Mouse (Mus musculus) splenic B cell, adult 2 months (primary cell): Measurements from ENCODE around the gene Slc39a5.

Source experiments
- DNase-seq: peaks from one replicate; pipeline ENCODE4 v3.0.0-alpha.2; 2011; ENCODE audit warnings: low read depth, low spot score
- H3K27me3 ChIP-seq: 2 replicates; pipeline ENCODE4 v1.6.1; 2012; ENCODE audit warnings: mild to moderate bottlenecking, low read length, moderate library complexity, mixed read lengths; ENCODE audit not compliant: control insufficient read depth, poor library complexity, insufficient read depth, severe bottlenecking
- H3K36me3 ChIP-seq: 2 replicates; pipeline ENCODE4 v1.6.1; 2012; ENCODE audit warnings: mild to moderate bottlenecking, low read length, moderate library complexity, mixed read lengths; ENCODE audit not compliant: control insufficient read depth, poor library complexity, insufficient read depth, severe bottlenecking

Slc39a5 gene

DNA sequence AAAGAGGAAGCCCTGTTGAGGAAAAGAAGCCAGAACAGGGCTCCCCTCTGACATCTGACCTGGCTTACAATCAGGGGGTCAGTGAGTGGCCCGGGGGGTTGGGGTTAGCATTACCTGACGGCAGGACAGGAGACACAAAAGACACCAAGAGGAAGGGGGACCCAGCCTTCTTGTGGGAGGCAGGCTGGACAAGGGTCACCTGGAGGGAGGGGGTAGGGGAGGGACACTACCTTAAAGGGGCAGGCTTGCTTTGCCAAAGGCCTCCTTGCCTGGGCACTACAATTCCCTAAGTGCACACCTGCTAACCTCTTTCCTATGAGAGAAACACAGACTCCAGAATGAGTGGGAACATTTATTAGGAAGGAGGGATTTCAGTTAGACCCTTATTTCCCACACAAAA lies at the start of gene Slc39a5:
Gene Slc39a5 (minus strand): TSS at position 174 of the 400 bp plus-strand sequence.
- H3K36me3 ChIP-seq, result peaks cover 3% of the 10 kb centered on the region
- DNase-seq, result no peak
- no peaks in the 10 kb centered on the region for H3K27me3 ChIP-seq

- H3K27me3 ChIP-seq, result no peaks in the 10 kb centered on the region
- H3K36me3 ChIP-seq, result no peaks in the 10 kb centered on the region; the same call in 1 of the 2 replicates
- DNase-seq, result no peak
Observed at GRCm38 (mm10) chr10:128445407-128445806, 44.4 kb upstream of the Slc39a5 start.

DNA sequence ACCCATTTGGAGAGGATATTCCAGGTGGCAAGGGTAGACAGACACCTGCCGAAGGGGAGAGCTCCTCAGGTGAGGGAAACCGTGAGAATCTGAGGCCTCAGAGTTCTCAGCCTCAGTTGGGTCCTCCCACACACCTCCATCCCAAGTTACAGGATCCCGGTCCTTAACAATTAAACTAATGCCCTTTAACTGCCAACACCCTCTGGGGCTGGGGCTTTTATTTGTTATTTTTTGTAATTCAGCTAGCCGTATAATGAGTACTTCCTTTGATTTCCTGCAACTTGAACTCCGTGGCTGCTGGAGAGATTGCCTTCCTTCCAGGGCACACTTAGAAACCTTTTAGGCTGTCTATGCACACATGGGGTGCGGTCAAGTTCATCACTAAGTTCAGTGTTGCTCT lies 43.3 kb upstream of the Slc39a5 start:
- no peaks in the 10 kb centered on the region for H3K27me3 ChIP-seq
- DNase-seq, result no peak
- no peaks in the 10 kb centered on the region; the same call in none of the 2 replicates for H3K36me3 ChIP-seq

- Histone ChIP-seq H3K36me3 (peaks cover 6% of the 10 kb centered on the region), H3K27me3 (no peaks in the 10 kb centered on the region)
- DNase-seq, result no peak
Observed at GRCm38 (mm10) chr10:128442718-128443117, 41.7 kb upstream of the Slc39a5 start.

DNA sequence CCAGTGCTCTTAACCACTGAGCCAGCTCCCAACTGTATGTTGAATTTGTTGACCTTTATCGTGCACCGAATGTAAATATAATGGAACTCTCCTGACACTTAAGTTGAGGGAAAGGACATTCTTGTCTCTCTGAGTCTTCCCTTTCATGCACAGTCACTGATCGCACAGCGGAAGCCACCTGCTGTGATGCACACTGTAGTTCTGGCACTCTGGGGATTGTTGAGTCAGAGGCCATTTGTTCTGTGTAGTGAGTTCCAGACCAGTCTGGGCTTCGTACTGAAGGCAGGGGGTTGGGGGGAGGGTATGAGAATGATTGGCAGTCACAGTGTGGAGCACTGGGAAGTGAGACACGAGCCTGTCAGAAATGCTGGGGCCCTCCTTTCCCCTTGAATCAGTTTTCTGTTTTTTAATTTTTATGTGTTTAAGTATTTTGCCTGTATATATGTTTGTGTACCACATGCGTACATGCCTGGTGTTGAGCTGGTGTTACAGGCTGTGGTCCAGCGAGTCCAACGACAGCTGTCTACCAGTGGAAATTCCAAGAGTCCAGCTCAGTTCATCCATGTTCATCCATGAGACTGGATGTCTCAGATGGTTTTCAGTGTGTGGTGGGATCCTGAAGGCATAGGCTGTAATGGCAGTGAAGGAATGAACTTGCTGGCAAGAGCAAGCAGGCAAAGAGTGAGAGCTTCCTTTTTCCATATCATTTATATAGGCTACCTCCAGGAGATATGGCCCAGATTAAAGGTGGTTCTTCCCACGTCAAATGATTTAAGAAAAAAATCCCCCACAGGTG lies 40.5 kb upstream of the Slc39a5 start:
- Histone ChIP-seq H3K27me3 (no peaks in the 10 kb centered on the region), H3K36me3 (peaks cover 11% of the 10 kb centered on the region)
- DNase-seq, result no peak

- no peaks in the 10 kb centered on the region for H3K27me3 ChIP-seq
- DNase-seq, result peak; percentile 69
- H3K36me3 ChIP-seq, result peaks cover 12% of the 10 kb centered on the region
Observed at GRCm38 (mm10) chr10:128440407-128440806, 39.4 kb upstream of the Slc39a5 start.

DNA sequence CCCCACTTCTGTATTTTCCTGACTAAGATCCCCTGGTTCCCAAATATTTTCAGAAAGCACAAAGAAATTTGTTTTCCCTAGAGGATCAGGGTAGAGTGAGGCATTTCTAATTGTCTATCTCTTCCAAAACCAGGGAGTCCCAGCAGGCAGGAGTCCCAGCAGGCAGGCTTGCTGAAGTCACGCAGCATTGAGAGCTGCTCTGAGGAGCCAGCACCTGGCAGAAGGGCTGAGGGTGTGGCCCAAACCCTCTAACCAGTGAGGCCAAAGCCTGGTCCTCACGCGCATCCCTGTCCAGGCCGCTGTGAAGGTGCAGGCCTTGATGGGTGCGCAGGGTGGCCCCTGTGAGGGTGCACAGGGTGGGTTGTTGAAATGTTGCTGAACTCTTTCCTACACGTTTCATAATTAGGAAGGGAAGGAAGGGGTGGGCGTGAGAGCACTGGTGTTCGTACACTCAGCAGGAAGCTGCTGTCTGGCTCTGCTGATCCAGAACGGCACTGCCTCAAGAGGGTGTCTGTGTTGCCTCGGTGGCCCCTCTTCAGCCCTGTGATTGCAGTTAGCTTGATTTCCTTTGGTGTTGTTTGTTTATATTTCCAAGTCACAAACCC lies 37.7 kb upstream of the Slc39a5 start:
- DNase-seq, result peak; percentile 92
- Histone ChIP-seq H3K36me3 (peaks cover 12% of the 10 kb centered on the region), H3K27me3 (no peaks in the 10 kb centered on the region)

DNA sequence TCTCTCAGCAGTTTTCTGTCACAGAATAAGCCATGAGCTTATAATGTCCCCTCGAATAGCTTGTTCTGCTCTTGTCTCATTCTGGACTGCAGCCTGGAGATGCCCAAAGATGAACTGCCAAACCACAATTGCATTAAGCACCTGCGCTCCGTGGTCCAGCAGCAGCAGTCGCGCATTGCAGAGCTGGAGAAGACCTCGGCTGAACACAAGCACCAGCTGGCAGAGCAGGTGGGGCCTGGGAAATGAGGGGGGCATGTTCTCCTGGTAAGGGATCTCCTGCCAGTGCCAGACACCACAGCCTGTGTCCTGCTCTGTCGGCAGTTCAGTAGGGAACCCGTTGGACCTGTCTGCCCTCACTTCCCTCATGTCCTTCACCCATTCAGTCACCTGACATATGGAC lies 35.3 kb upstream of the Slc39a5 start:
- no peaks in the 10 kb centered on the region for H3K27me3 ChIP-seq
- peaks cover 14% of the 10 kb centered on the region for H3K36me3 ChIP-seq
- no peak for DNase-seq

DNA sequence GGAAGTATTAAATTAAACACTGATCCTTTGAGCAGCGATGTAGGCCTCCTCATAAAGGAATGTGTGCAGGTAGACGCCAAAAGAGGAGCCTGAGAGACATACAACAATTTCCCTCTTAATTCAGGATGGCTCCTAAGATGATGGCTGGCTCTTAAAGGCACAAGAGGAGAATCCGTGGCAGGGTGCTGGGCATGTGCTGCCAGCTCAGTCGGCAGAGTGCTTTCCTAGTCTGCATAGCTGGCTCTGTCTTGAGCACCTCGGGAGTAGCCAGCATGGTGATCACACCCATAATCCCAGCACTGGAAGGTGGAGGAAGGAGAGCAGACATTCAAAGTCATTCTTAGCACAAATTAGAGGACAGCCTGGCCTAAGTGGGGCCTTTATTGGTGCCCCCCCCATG lies 34.8 kb upstream of the Slc39a5 start:
- Histone ChIP-seq H3K27me3 (no peaks in the 10 kb centered on the region), H3K36me3 (peaks cover 14% of the 10 kb centered on the region)
- DNase-seq, result no peak

GRCm38 (mm10) chr10:128435186-128435823 lies 34.3 kb upstream of the Slc39a5 start:
- DNase-seq, result peak; percentile 87
- peaks cover 15% of the 10 kb centered on the region for H3K36me3 ChIP-seq
- H3K27me3 ChIP-seq, result no peaks in the 10 kb centered on the region

DNA sequence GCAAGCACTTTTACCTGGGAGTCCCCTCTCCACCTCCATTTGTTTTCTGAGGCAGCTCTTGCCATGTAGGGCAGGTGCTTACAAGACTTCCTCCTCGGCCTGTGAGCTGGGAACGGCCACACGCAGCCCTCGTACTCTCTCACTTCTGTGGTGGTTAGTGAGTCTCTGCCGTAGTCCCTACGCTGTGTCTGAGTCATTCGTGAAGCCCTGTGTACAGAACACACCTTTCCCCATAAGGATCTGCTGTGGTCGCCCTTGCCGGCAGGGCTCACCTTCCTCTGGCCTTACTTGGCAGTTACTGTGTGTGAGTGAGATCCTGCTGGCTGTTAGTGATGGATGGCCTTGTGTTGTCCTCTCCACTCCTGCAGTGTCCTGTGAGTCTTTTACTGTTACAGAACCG lies 33.7 kb upstream of the Slc39a5 start:
- no peaks in the 10 kb centered on the region for H3K27me3 ChIP-seq
- peaks cover 18% of the 10 kb centered on the region for H3K36me3 ChIP-seq
- peak; percentile 73 for DNase-seq

GRCm38 (mm10) chr10:128433417-128433816 lies 32.4 kb upstream of the Slc39a5 start:
- DNase-seq, result peak; percentile 43
- H3K27me3 ChIP-seq, result no peaks in the 10 kb centered on the region
- peaks cover 22% of the 10 kb centered on the region for H3K36me3 ChIP-seq

DNA sequence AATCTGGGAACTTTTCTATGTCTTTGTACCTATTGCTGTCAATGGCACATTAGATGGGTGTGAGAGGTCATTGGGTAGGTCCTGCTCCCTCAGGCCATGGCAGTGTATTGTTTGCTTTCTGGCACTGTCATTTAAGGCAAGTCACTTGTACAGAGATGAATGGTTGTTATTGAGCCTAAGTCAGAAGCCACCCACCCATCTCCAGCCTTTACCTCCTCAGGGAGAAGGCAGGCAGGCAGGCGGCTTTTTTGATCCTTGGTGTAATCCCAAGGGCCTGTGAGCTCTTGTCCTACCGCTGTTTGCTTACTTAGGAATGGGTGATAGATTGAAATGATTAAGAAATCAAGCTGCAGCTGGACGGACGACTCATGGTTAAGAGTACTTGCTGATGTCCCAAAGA lies 28.4 kb upstream of the Slc39a5 start:
- Histone ChIP-seq H3K36me3 (peaks cover 10% of the 10 kb centered on the region), H3K27me3 (no peaks in the 10 kb centered on the region)
- DNase-seq, result no peak

- Histone ChIP-seq H3K36me3 (peaks cover 10% of the 10 kb centered on the region), H3K27me3 (no peaks in the 10 kb centered on the region)
- no peak for DNase-seq
Observed at GRCm38 (mm10) chr10:128429052-128429451, 28.0 kb upstream of the Slc39a5 start.

GRCm38 (mm10) chr10:128425260-128425659 lies 24.2 kb upstream of the Slc39a5 start:
- DNase-seq, result no peak
- H3K27me3 ChIP-seq, result no peaks in the 10 kb centered on the region
- H3K36me3 ChIP-seq, result peaks cover 14% of the 10 kb centered on the region
